14 mouse cellular contexts compared by ENCODE assay signal in the genomic region with DNA sequence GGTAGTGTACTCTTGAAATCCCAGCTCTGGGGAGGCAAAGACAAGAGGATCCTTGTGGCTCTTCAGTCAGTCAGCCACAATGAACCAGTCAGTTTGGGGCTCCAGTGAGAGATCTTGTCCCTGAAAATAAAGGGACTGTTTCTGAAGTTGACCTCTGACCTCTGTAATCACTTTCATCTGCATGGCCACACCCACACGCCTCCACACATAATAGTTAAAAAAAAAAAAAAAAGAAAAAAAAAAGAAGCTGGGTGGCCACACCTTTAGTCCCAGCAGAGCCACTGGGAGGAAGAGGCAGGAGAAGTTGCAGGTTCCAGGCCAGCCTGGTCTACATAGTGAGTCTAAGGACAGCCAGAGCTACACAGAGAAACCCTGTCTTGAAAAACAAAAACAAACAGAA.
A peak's percentile ranks its signal among the peaks of the same experiment; 100 is the strongest.
DNase-seq lines count a peak whose midpoint lies in the region; ATAC-seq and TF ChIP-seq lines count a peak whose summit lies in the region.
"Had no signal": no experiment of that assay in that cellular context is flagged by ENCODE, and none has a peak within 500 bp of the region (broad histone marks: within the 10 kb centered on the region; RNA-seq: fewer than 3 reads in every experiment).

No protein-coding gene starts in this region.

- no peak for TF ChIP-seq POLR2A in limb, embryonic 14.5 days (IDR thresholded peaks at IDR 0.05; ENCODE audit: borderline replicate concordance, extremely low read depth, insufficient read depth, insufficient read length)

- WGBS in hindbrain, embryonic 13.5 days: 40% methylated on average over 1 of the region's 1 CpGs
- 48% methylated on average over 1 of the region's 1 CpGs for WGBS in hindbrain, embryonic 14.5 days
- 33% methylated on average over 1 of the region's 1 CpGs for WGBS in neural tube, embryonic 11.5 days
- 41% methylated on average over 1 of the region's 1 CpGs for WGBS in limb, embryonic 14.5 days
- WGBS in heart, embryonic 12.5 days: 64% methylated on average over 1 of the region's 1 CpGs

- no peaks in the 10 kb centered on the region for H3K9me3 ChIP-seq in hindbrain, embryonic 13.5 days
- H3K9me3 ChIP-seq in hindbrain, embryonic 14.5 days (ENCODE audit: control insufficient read depth, low read length): no peaks in the 10 kb centered on the region
- H3K9me3 ChIP-seq in neural tube, embryonic 11.5 days (ENCODE audit: control insufficient read depth, low read length): no peaks in the 10 kb centered on the region
- H3K9me3 ChIP-seq in limb, embryonic 14.5 days (ENCODE audit: control insufficient read depth, low read length): no peaks in the 10 kb centered on the region
- no peaks in the 10 kb centered on the region for H3K9me3 ChIP-seq in heart, embryonic 12.5 days (replicated peaks)

- no peak for DNase-seq in hindbrain, embryonic 14.5 days (ENCODE audit: low spot score)
- no peak for DNase-seq in neural tube, embryonic 11.5 days (ENCODE audit: low spot score)
- DNase-seq in neural tube, embryonic 10.5 days (ENCODE audit: extremely low spot score, low spot score): no peak
- no peak for DNase-seq in limb, embryonic 14.5 days (ENCODE audit: low spot score)
- no peak for DNase-seq in adrenal gland, postnatal 14 days
- DNase-seq: adrenal gland, postnatal 36 days; cerebellum, adult 11 months; heart, adult 2 months; kidney, adult 18-20 months; layer of hippocampus, adult 9-11 months had no signal

- H3K36me3 ChIP-seq in hindbrain, embryonic 13.5 days: no peaks in the 10 kb centered on the region
- no peaks in the 10 kb centered on the region for H3K36me3 ChIP-seq in hindbrain, embryonic 14.5 days (replicated peaks; ENCODE audit: control insufficient read depth, insufficient read depth)
- H3K36me3 ChIP-seq in neural tube, embryonic 11.5 days (ENCODE audit: control insufficient read depth, insufficient read depth, low read length): no peaks in the 10 kb centered on the region
- H3K36me3 ChIP-seq in limb, embryonic 14.5 days (ENCODE audit: control insufficient read depth, insufficient read depth, low read length): no peaks in the 10 kb centered on the region
- no peaks in the 10 kb centered on the region for H3K36me3 ChIP-seq in heart, embryonic 12.5 days

- peak overlapping the region; percentile 85 for H3K27ac ChIP-seq in hindbrain, embryonic 13.5 days
- H3K27ac ChIP-seq in hindbrain, embryonic 14.5 days: no peak overlapping the region
- peak overlapping the region; percentile 61; the same call in 1 of the 2 replicates for H3K27ac ChIP-seq in neural tube, embryonic 11.5 days (ENCODE audit: low read depth, low read length)
- 0 out of 2 replicates have a peak overlapping the region, but pooled peaks have one; percentile 83 for H3K27ac ChIP-seq in limb, embryonic 14.5 days (replicated peaks; ENCODE audit: low read depth, low read length)
- no peak overlapping the region for H3K27ac ChIP-seq in heart, embryonic 12.5 days (ENCODE audit: poor library complexity, severe bottlenecking)
- H3K27ac ChIP-seq: liver, embryonic 14.5 days had no signal

- H3K4me1 ChIP-seq in hindbrain, embryonic 13.5 days (replicated peaks): peaks cover 32% of the 10 kb centered on the region
- peaks cover 12% of the 10 kb centered on the region for H3K4me1 ChIP-seq in hindbrain, embryonic 14.5 days (replicated peaks; ENCODE audit: control insufficient read depth, insufficient read depth, low read length)
- peaks cover 6% of the 10 kb centered on the region for H3K4me1 ChIP-seq in neural tube, embryonic 11.5 days (ENCODE audit: control insufficient read depth, insufficient read depth, low read length)
- H3K4me1 ChIP-seq in limb, embryonic 14.5 days (ENCODE audit: control insufficient read depth, insufficient read depth, low read length): peaks cover 22% of the 10 kb centered on the region
- peaks cover 21% of the 10 kb centered on the region for H3K4me1 ChIP-seq in heart, embryonic 12.5 days (replicated peaks)

- no peak overlapping the region for H3K4me3 ChIP-seq in hindbrain, embryonic 13.5 days
- no peak overlapping the region for H3K4me3 ChIP-seq in hindbrain, embryonic 14.5 days (replicated peaks; ENCODE audit: low read length)
- no peak overlapping the region for H3K4me3 ChIP-seq in neural tube, embryonic 11.5 days (ENCODE audit: low read depth, low read length)
- no peak overlapping the region for H3K4me3 ChIP-seq in limb, embryonic 14.5 days (replicated peaks; ENCODE audit: low read length)
- H3K4me3 ChIP-seq in heart, embryonic 12.5 days: no peak overlapping the region
- H3K4me3 ChIP-seq: heart, adult 2 months had no signal

- no peak for ATAC-seq in hindbrain, embryonic 13.5 days (ENCODE audit: low FRiP score)
- ATAC-seq in hindbrain, embryonic 14.5 days (ENCODE audit: low FRiP score): no peak
- no peak for ATAC-seq in neural tube, embryonic 11.5 days (ENCODE audit: insufficient read depth, low FRiP score, low TSS enrichment)
- no peak for ATAC-seq in limb, embryonic 14.5 days (ENCODE audit: low FRiP score, low read depth)
- no peak for ATAC-seq in erythroblast, adult 5-6 weeks (replicated peaks; ENCODE audit: low FRiP score, poor library complexity, severe bottlenecking)
- no peak for ATAC-seq in heart, embryonic 12.5 days (ENCODE audit: insufficient number of reproducible peaks, low FRiP score)

- H3K4me2 ChIP-seq in hindbrain, embryonic 13.5 days: no peak overlapping the region
- H3K4me2 ChIP-seq in hindbrain, embryonic 14.5 days (replicated peaks): no peak overlapping the region
- no peak overlapping the region for H3K4me2 ChIP-seq in neural tube, embryonic 11.5 days (ENCODE audit: low read depth)
- no peak overlapping the region for H3K4me2 ChIP-seq in limb, embryonic 14.5 days (replicated peaks; ENCODE audit: low read depth, low read length, severe bottlenecking)
- no peak overlapping the region for H3K4me2 ChIP-seq in heart, embryonic 12.5 days

- no peaks in the 10 kb centered on the region for H3K27me3 ChIP-seq in hindbrain, embryonic 13.5 days
- no peaks in the 10 kb centered on the region for H3K27me3 ChIP-seq in hindbrain, embryonic 14.5 days (ENCODE audit: control insufficient read depth, insufficient read depth, low read length)
- H3K27me3 ChIP-seq in neural tube, embryonic 11.5 days (ENCODE audit: control insufficient read depth, insufficient read depth, low read length): no peaks in the 10 kb centered on the region
- no peaks in the 10 kb centered on the region for H3K27me3 ChIP-seq in limb, embryonic 14.5 days (ENCODE audit: control insufficient read depth, insufficient read depth, low read length)
- no peaks in the 10 kb centered on the region for H3K27me3 ChIP-seq in heart, embryonic 12.5 days (replicated peaks)

- H3K9ac ChIP-seq in hindbrain, embryonic 13.5 days: no peak overlapping the region
- no peak overlapping the region for H3K9ac ChIP-seq in hindbrain, embryonic 14.5 days
- H3K9ac ChIP-seq in neural tube, embryonic 11.5 days (ENCODE audit: low read length): no peak overlapping the region
- H3K9ac ChIP-seq in limb, embryonic 14.5 days (ENCODE audit: low read depth, low read length, severe bottlenecking): no peak overlapping the region
- H3K9ac ChIP-seq in heart, embryonic 12.5 days: no peak overlapping the region
- H3K9ac ChIP-seq: liver, embryonic 14.5 days had no signal

Comparison
In these comparisons a context has a peak if more than half of its experiments do, and no peak if none do; other contexts are left out.
1. H3K27ac ChIP-seq: peak in hindbrain, embryonic 13.5 days (single experiment), neural tube, embryonic 11.5 days (single experiment) and limb, embryonic 14.5 days (single experiment); none in hindbrain, embryonic 14.5 days (single experiment) and heart, embryonic 12.5 days (single experiment).